Mouse (Mus musculus) MEL (cell line): Measurements from ENCODE around the gene Coq8b. TPM values are rescaled to one million over a fixed set of nuclear protein-coding genes. Genes with fewer than 3 reads are reported as not detected.
A peak's percentile ranks its signal among the peaks of the same experiment; 100 is the strongest.

Experiments used
- DNase-seq: peaks from one replicate; pipeline ENCODE4 v3.0.0; 2011; ENCODE audit warnings: low read depth, low spot score
- H3K27ac ChIP-seq: 2 replicates; pipeline ENCODE4 v1.5.1; 2012; ENCODE audit warnings: low read depth, mild to moderate bottlenecking, control low read depth, low read length, moderate library complexity; ENCODE audit not compliant: control insufficient read depth
- H3K27me3 ChIP-seq, 2 experiments: fragments of 150-350 bp in 1 of 2; sonication (generic) in 1 of 2; 2 replicates each; pipeline ENCODE4 v1.6.1; 2012; ENCODE audit warnings: low read length in 2 of 2, mild to moderate bottlenecking in 2 of 2, improper control_type of control experiment in 1 of 2, moderate library complexity in 1 of 2; ENCODE audit not compliant: insufficient read depth in 2 of 2, control insufficient read depth in 1 of 2
- H3K36me3 ChIP-seq, 2 experiments: 2 replicates each; pipeline ENCODE4 v1.6.1; 2012 to 2014; ENCODE audit warnings: low read length in 2 of 2, improper control_type of control experiment in 1 of 2, inconsistent platforms in 1 of 2, mild to moderate bottlenecking in 1 of 2; ENCODE audit not compliant: insufficient read depth in 2 of 2, control insufficient read depth in 1 of 2
- H3K4me1 ChIP-seq, 2 experiments: fragments of 150-350 bp in 1 of 2; sonication (generic) in 1 of 2; 2 replicates each; pipeline ENCODE4 v1.6.1; 2012; ENCODE audit warnings: low read length in 2 of 2, improper control_type of control experiment in 1 of 2, mild to moderate bottlenecking in 1 of 2; ENCODE audit not compliant: insufficient read depth in 2 of 2, control insufficient read depth in 1 of 2
- H3K4me3 ChIP-seq, 2 experiments: fragments of 150-350 bp in 1 of 2; sonication (generic) in 1 of 2; 2 replicates each; pipeline ENCODE4 v1.5.1; 2012; ENCODE audit warnings: low read depth in 2 of 2, low read length in 2 of 2, mild to moderate bottlenecking in 2 of 2, moderate library complexity in 2 of 2, control low read depth in 1 of 2, improper control_type of control experiment in 1 of 2; ENCODE audit not compliant: control insufficient read depth in 1 of 2, insufficient read depth in 1 of 2
- H3K79me2 ChIP-seq: 2 replicates; pipeline ENCODE4 v1.6.1; 2012; ENCODE audit warnings: mild to moderate bottlenecking, low read length, moderate library complexity; ENCODE audit not compliant: control insufficient read depth, poor library complexity, insufficient read depth
- H3K9ac ChIP-seq: 2 replicates; pipeline ENCODE4 v1.6.1; 2012; ENCODE audit warnings: low read depth, mild to moderate bottlenecking, control low read depth, low read length, moderate library complexity; ENCODE audit not compliant: control insufficient read depth, poor library complexity, severe bottlenecking
- H3K9me3 ChIP-seq: fragments of 150-350 bp; sonication (generic); replicated peaks from 2 replicates; pipeline ENCODE4 v1.6.1; 2012; ENCODE audit warnings: mild to moderate bottlenecking, low read length, improper control_type of control experiment, moderate library complexity; ENCODE audit not compliant: insufficient read depth
- BHLHE40 ChIP-seq: IDR thresholded peaks from 2 replicates; pipeline ENCODE4 v1.6.1; 2012; ENCODE audit warnings: low read depth, mild to moderate bottlenecking, inconsistent platforms, low read length, improper control_type of control experiment, borderline replicate concordance
- CHD1 ChIP-seq: IDR thresholded peaks from 2 replicates; pipeline ENCODE4 v1.6.1; 2012; ENCODE audit warnings: low read depth, mild to moderate bottlenecking, inconsistent platforms, low read length, improper control_type of control experiment
- CHD2 ChIP-seq: IDR thresholded peaks from 2 replicates; pipeline ENCODE4 v1.6.1; 2011; ENCODE audit warnings: low read length, improper control_type of control experiment
- CTCF ChIP-seq, 3 experiments: IDR thresholded peaks in 2 of 3; conservative IDR thresholded peaks in 1 of 3; 2 replicates each; pipeline ENCODE4 v1.5.1; 2011 to 2012; ENCODE audit warnings: low read length in 3 of 3, low read depth in 2 of 3, mild to moderate bottlenecking in 2 of 3, improper control_type of control experiment in 1 of 3, inconsistent platforms in 1 of 3, mixed read lengths in 1 of 3, moderate library complexity in 1 of 3; ENCODE audit not compliant: control insufficient read depth in 1 of 3, insufficient read depth in 1 of 3, poor library complexity in 1 of 3, severe bottlenecking in 1 of 3
- ELF1 ChIP-seq: IDR thresholded peaks from 2 replicates; pipeline ENCODE4 v1.6.1; 2014; ENCODE audit warnings: low read depth, mild to moderate bottlenecking, inconsistent platforms, low read length, improper control_type of control experiment, moderate library complexity
- ETS1 ChIP-seq: IDR thresholded peaks from 2 replicates; pipeline ENCODE4 v1.6.1; 2012; ENCODE audit warnings: low read depth, mild to moderate bottlenecking, inconsistent platforms, low read length, improper control_type of control experiment, moderate library complexity
- GABPA ChIP-seq: IDR thresholded peaks from 2 replicates; pipeline ENCODE4 v1.6.1; 2012; ENCODE audit warnings: low read depth, mild to moderate bottlenecking, inconsistent platforms, low read length, improper control_type of control experiment, moderate library complexity
- GATA1 ChIP-seq: IDR thresholded peaks from 2 replicates; pipeline ENCODE4 v1.6.1; 2011; ENCODE audit warnings: low read depth, low read length, improper control_type of control experiment
- JUND ChIP-seq: IDR thresholded peaks from 2 replicates; pipeline ENCODE4 v1.6.1; 2011; ENCODE audit warnings: low read depth, mild to moderate bottlenecking, improper control_type of control experiment, low read length
- KAT2A ChIP-seq: conservative IDR thresholded peaks from 2 replicates; pipeline ENCODE4 v1.6.1; 2012; ENCODE audit warnings: low read depth, low read length, improper control_type of control experiment, inconsistent platforms
- MAFK ChIP-seq: IDR thresholded peaks from 2 replicates; pipeline ENCODE4 v1.6.1; 2011; ENCODE audit warnings: low read depth, mild to moderate bottlenecking, low read length, improper control_type of control experiment, borderline replicate concordance
- MYB ChIP-seq: IDR thresholded peaks from 2 replicates; pipeline ENCODE4 v1.6.1; 2011; ENCODE audit warnings: mild to moderate bottlenecking, low read depth, low read length, improper control_type of control experiment
- MYC ChIP-seq: IDR thresholded peaks from 2 replicates; pipeline ENCODE4 v1.6.1; 2011; ENCODE audit warnings: low read depth, mild to moderate bottlenecking, low read length, improper control_type of control experiment, moderate library complexity
- NELFE ChIP-seq: IDR thresholded peaks from 2 replicates; pipeline ENCODE4 v1.6.1; 2011; ENCODE audit warnings: low read depth, low read length, improper control_type of control experiment
- POLR2A ChIP-seq, 2 experiments: IDR thresholded peaks; 2 replicates each; pipeline ENCODE4 v1.6.1; 2011 to 2012; ENCODE audit warnings: low read length in 2 of 2, mild to moderate bottlenecking in 2 of 2, control low read depth in 1 of 2, improper control_type of control experiment in 1 of 2, low read depth in 1 of 2, moderate library complexity in 1 of 2; ENCODE audit not compliant: control insufficient read depth in 1 of 2, insufficient read depth in 1 of 2, poor library complexity in 1 of 2
- POLR2AphosphoS2 ChIP-seq: IDR thresholded peaks from 2 replicates; pipeline ENCODE4 v1.6.1; 2011; ENCODE audit warnings: low read length, improper control_type of control experiment
- POLR2AphosphoS5 ChIP-seq: IDR thresholded peaks from 2 replicates; pipeline ENCODE4 v1.6.1; 2012; ENCODE audit warnings: low read depth, borderline replicate concordance, mild to moderate bottlenecking, inconsistent platforms, low read length, moderate library complexity, mixed read lengths
- RAD21 ChIP-seq: IDR thresholded peaks from 2 replicates; pipeline ENCODE4 v1.6.1; 2011; ENCODE audit warnings: mild to moderate bottlenecking, low read depth, low read length, improper control_type of control experiment
- RCOR1 ChIP-seq: IDR thresholded peaks from 2 replicates; pipeline ENCODE4 v1.6.1; 2012; ENCODE audit warnings: low read depth, mild to moderate bottlenecking, inconsistent platforms, low read length, improper control_type of control experiment
- SIN3A ChIP-seq: IDR thresholded peaks from 2 replicates; pipeline ENCODE4 v1.6.1; 2012; ENCODE audit warnings: low read length, improper control_type of control experiment, inconsistent platforms
- SMC3 ChIP-seq: IDR thresholded peaks from 2 replicates; pipeline ENCODE4 v1.6.1; 2011; ENCODE audit warnings: low read depth, low read length, improper control_type of control experiment
- TAL1 ChIP-seq: IDR thresholded peaks from 2 replicates; pipeline ENCODE4 v1.6.1; 2012; ENCODE audit warnings: mild to moderate bottlenecking, inconsistent platforms, low read length, moderate library complexity, mixed read lengths
- TBP ChIP-seq: IDR thresholded peaks from 2 replicates; pipeline ENCODE4 v1.8.0; 2011; ENCODE audit warnings: low read depth, low read length, improper control_type of control experiment
- UBTF ChIP-seq: IDR thresholded peaks from 2 replicates; pipeline ENCODE4 v1.6.1; 2012; ENCODE audit warnings: low read depth, mild to moderate bottlenecking, inconsistent platforms, low read length, improper control_type of control experiment, moderate library complexity, borderline replicate concordance; ENCODE audit not compliant: insufficient read depth
- USF1 ChIP-seq: IDR thresholded peaks from 2 replicates; pipeline ENCODE4 v1.6.1; 2014; ENCODE audit warnings: low read depth, mild to moderate bottlenecking, inconsistent platforms, low read length, improper control_type of control experiment, moderate library complexity
- ZC3H11A ChIP-seq: IDR thresholded peaks from 2 replicates; pipeline ENCODE4 v1.6.1; 2012; ENCODE audit warnings: low read depth, mild to moderate bottlenecking, inconsistent platforms, low read length, improper control_type of control experiment
- polyA plus RNA-seq, 2 experiments: library from polyadenylated mRNA; stranded (reverse) in 1 of 2; unstranded in 1 of 2; fragments of >175 nt in 1 of 2; fragments of >200 nt in 1 of 2; gene quantifications; 2 replicates each; pipeline versions ENCODE4 v1.2.1 to v1.2.4; 2012; ENCODE audit warnings: low replicate concordance in 2 of 2, low read depth in 1 of 2; ENCODE audit not compliant: insufficient read length in 2 of 2, insufficient read depth in 1 of 2, missing spikeins in 1 of 2
- total RNA-seq: library from RNA; depleted of rRNA; stranded (reverse); fragments of 300-350 nt; gene quantifications from 2 replicates; pipeline ENCODE4 v1.2.3, GENCODE M21; 2012

Gene Coq8b
- total and polyA plus RNA-seq, 3 experiments, result 13.8 to 22.7 TPM; not detected in 1

DNA sequence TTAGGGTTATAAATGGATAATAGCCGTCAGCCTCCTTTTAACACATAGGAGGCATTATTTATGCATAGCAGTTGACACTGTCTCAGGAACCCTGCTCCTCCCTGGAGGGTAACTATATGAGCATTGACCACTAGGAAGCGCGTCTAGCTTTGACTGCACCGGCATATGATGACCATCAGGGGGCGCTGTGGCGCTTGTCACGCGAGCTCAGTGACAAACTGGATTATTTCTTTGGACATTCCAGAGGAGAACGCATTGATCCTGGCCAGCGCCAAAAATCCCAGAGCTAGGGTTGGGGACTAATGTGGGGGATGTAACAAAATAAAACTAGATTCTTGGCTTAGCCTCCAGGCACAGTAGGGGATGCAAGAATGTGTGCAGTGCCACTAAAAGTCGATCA is 69.3 kb downstream of the Coq8b start:
- peak; percentile 83 for DNase-seq
- Histone ChIP-seq H3K27me3 (no peaks in the 10 kb centered on the region), H3K4me1 (no peaks in the 10 kb centered on the region), H3K36me3 (no peaks in the 10 kb centered on the region), H3K4me3 (no peak overlapping the region), H3K79me2 (no peaks in the 10 kb centered on the region), H3K27ac (no peak overlapping the region), H3K9me3 (no peaks in the 10 kb centered on the region), H3K9ac (no peak overlapping the region)
- TF ChIP-seq MAFK (no peak), SMC3 (peak; percentile 73), USF1 (no peak), CHD1 (no peak), TAL1 (no peak), SIN3A (no peak), RAD21 (peak; percentile 76), POLR2A (IDR thresholded peaks at IDR 0.05; ENCODE audit: control insufficient read depth in 1 of 2, insufficient read depth in 1 of 2, low read depth in 1 of 2, low read length in 2 of 2, poor library complexity in 1 of 2) (no peak), CTCF (IDR thresholded peaks at IDR 0.05 in 2 of 3, conservative IDR thresholded peaks at IDR 0.05 in 1 of 3; ENCODE audit: control insufficient read depth in 1 of 3, insufficient read depth in 1 of 3, low read depth in 2 of 3, low read length in 3 of 3, poor library complexity in 1 of 3, severe bottlenecking in 1 of 3) (peak in 2 of 3 experiments; percentile 97 to 98), CHD2 (no peak), MYC (no peak), ETS1 (no peak), ZC3H11A (peak; percentile 52), BHLHE40 (peak; percentile 83; the same call in 1 of the 2 replicates)

DNA sequence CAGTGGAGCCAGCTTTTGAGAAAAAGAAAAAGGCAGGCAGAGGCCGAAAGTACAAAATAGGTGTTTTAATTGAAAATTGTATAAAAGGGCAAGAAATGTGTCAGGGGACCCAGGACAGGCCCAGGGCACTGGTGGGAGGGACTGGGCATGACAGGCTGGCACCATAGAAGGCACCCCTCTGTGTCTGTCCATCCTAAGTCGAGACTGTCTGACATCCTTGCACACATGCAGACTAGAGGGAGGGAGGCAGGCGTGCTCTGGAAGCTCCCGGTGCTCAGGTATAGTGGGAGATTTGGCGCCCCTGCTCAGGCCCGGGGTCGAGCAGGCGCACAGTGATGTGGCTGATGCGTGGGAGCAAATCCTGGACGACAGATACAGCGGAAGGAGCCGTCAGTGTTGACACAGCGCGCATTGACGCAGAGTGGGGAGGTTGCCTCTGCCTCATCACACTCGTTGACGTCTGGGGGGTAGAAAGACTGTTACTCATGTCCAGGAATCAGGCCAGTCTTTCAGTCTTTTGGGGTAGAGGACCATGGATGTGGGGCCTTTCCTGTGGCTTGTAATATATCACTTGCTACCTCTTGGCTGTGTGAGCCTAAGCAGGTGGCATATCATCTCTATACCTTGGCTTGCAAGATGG is 72.4 kb downstream of the Coq8b start:
- H3K4me3 ChIP-seq, result no peak overlapping the region
- no peak overlapping the region for H3K9ac ChIP-seq
- H3K36me3 ChIP-seq, result no peaks in the 10 kb centered on the region
- TF ChIP-seq ELF1, result no peak
- no peak for TF ChIP-seq CHD1
- TF ChIP-seq BHLHE40, result no peak
- no peak for TF ChIP-seq GATA1
- TF ChIP-seq NELFE, result no peak
- no peak for TF ChIP-seq JUND
- no peak for TF ChIP-seq MYB
- TF ChIP-seq USF1, result no peak
- TF ChIP-seq POLR2AphosphoS5, result no peak
- TF ChIP-seq SIN3A, result no peak
- TF ChIP-seq GABPA, result no peak
- no peak for TF ChIP-seq UBTF
- no peak for TF ChIP-seq SMC3
- no peak for TF ChIP-seq CHD2
- no peak for TF ChIP-seq RCOR1
- no peak for TF ChIP-seq TBP
- TF ChIP-seq KAT2A, result no peak
- no peak for TF ChIP-seq POLR2AphosphoS2
- H3K4me1 ChIP-seq, result no peaks in the 10 kb centered on the region
- no peaks in the 10 kb centered on the region for H3K79me2 ChIP-seq
- no peak overlapping the region for H3K27ac ChIP-seq
- no peaks in the 10 kb centered on the region for H3K27me3 ChIP-seq
- H3K9me3 ChIP-seq, result no peaks in the 10 kb centered on the region
- DNase-seq, result no peak
